ENCODE assay signal across 23 mouse cellular contexts in genomic region chr3:97730131-97730530, GRCm38 (mm10). TPM values are rescaled to one million over a fixed set of nuclear protein-coding genes. Genes with fewer than 3 reads are reported as not detected.
DNase-seq lines count a peak whose midpoint lies in the region; ATAC-seq and TF ChIP-seq lines count a peak whose summit lies in the region.
"Had no signal": no experiment of that assay in that cellular context is flagged by ENCODE, and none has a peak within 500 bp of the region (broad histone marks: within the 10 kb centered on the region; RNA-seq: fewer than 3 reads in every experiment).

No protein-coding gene starts in this region.

- DNase-seq in forebrain, embryonic 11.5 days (ENCODE audit: low spot score) = no peak
- DNase-seq in layer of hippocampus, adult 2 months (ENCODE audit: low spot score in 2 of 2) = no peak
- no peak for DNase-seq in layer of hippocampus, postnatal 36 days
- peak; percentile 41 for DNase-seq in adrenal gland, postnatal 25 days
- peak; percentile 53 to 56 for DNase-seq in gastrocnemius, postnatal 36 days
- DNase-seq: cerebellum, adult 9-11 months; kidney, postnatal 10 days; liver, postnatal 0 days; right cerebral cortex, postnatal 25 days had no signal

- peak overlapping the region; percentile 21; the same call in 1 of the 2 replicates for H3K9ac ChIP-seq in forebrain, embryonic 11.5 days (ENCODE audit: low read length)
- H3K9ac ChIP-seq in forebrain, embryonic 15.5 days (replicated peaks) = no peak overlapping the region
- no peak overlapping the region for H3K9ac ChIP-seq in liver, embryonic 12.5 days
- H3K9ac ChIP-seq: limb, embryonic 12.5 days; liver, postnatal 0 days had no signal

- no peak for ATAC-seq in forebrain, embryonic 11.5 days (replicated peaks; ENCODE audit: low FRiP score)
- no peak for ATAC-seq in forebrain, embryonic 15.5 days (replicated peaks)
- ATAC-seq in megakaryocyte-erythroid progenitor cell, adult 5-6 weeks (replicated peaks; ENCODE audit: low FRiP score, low TSS enrichment, poor library complexity, severe bottlenecking) = no peak
- no peak for ATAC-seq in liver, embryonic 12.5 days
- ATAC-seq: inflammation-experienced regulatory T-cells, adult 6 months; liver, postnatal 0 days; midbrain, embryonic 16.5 days had no signal

- intact Hi-C loops in gastrocnemius, postnatal 36 days (cut with DNase I) = no loop called here

- no peaks in the 10 kb centered on the region for H3K27me3 ChIP-seq in forebrain, embryonic 11.5 days (ENCODE audit: control insufficient read depth, insufficient read depth, low read length)
- no peaks in the 10 kb centered on the region for H3K27me3 ChIP-seq in forebrain, embryonic 15.5 days
- no peaks in the 10 kb centered on the region for H3K27me3 ChIP-seq in liver, embryonic 12.5 days (replicated peaks)
- H3K27me3 ChIP-seq: limb, embryonic 12.5 days had no signal

- H3K4me3 ChIP-seq in forebrain, embryonic 11.5 days (ENCODE audit: low read depth, low read length) = no peak overlapping the region
- H3K4me3 ChIP-seq in forebrain, embryonic 15.5 days = no peak overlapping the region
- no peak overlapping the region for H3K4me3 ChIP-seq in layer of hippocampus, adult 2 months
- H3K4me3 ChIP-seq in liver, embryonic 12.5 days = no peak overlapping the region
- H3K4me3 ChIP-seq: limb, embryonic 12.5 days had no signal

- no peaks in the 10 kb centered on the region for H3K9me3 ChIP-seq in forebrain, embryonic 11.5 days (ENCODE audit: control insufficient read depth, low read length)
- H3K9me3 ChIP-seq in forebrain, embryonic 15.5 days = no peaks in the 10 kb centered on the region
- no peaks in the 10 kb centered on the region for H3K9me3 ChIP-seq in liver, embryonic 12.5 days (replicated peaks)
- H3K9me3 ChIP-seq: limb, embryonic 12.5 days had no signal

- H3K4me1 ChIP-seq in forebrain, embryonic 11.5 days (replicated peaks; ENCODE audit: control insufficient read depth, insufficient read depth, low read length) = no peaks in the 10 kb centered on the region
- no peaks in the 10 kb centered on the region for H3K4me1 ChIP-seq in forebrain, embryonic 15.5 days
- no peaks in the 10 kb centered on the region for H3K4me1 ChIP-seq in liver, embryonic 12.5 days
- H3K4me1 ChIP-seq: limb, embryonic 12.5 days had no signal

- 54% methylated on average over 3 of the region's 3 CpGs for WGBS in forebrain, embryonic 11.5 days
- 41% methylated on average over 3 of the region's 3 CpGs for WGBS in forebrain, embryonic 15.5 days
- WGBS in liver, embryonic 12.5 days (ENCODE audit: insufficient replicate concordance) = 64% methylated on average over 3 of the region's 3 CpGs

- H3K27ac ChIP-seq in forebrain, embryonic 11.5 days (ENCODE audit: low read depth, low read length) = no peak overlapping the region
- no peak overlapping the region for H3K27ac ChIP-seq in forebrain, embryonic 15.5 days (replicated peaks)
- H3K27ac ChIP-seq in layer of hippocampus, adult 2 months = peak overlapping the region; percentile 7; the same call in 1 of the 2 replicates
- no peak overlapping the region for H3K27ac ChIP-seq in liver, embryonic 12.5 days
- H3K27ac ChIP-seq: limb, embryonic 12.5 days; macrophage had no signal

- H3K36me3 ChIP-seq in forebrain, embryonic 11.5 days (ENCODE audit: control insufficient read depth, insufficient read depth, low read length) = no peaks in the 10 kb centered on the region
- no peaks in the 10 kb centered on the region for H3K36me3 ChIP-seq in forebrain, embryonic 15.5 days
- H3K36me3 ChIP-seq in liver, embryonic 12.5 days = no peaks in the 10 kb centered on the region
- H3K36me3 ChIP-seq: limb, embryonic 12.5 days had no signal

- TF ChIP-seq CTCF in layer of hippocampus, adult 2 months (conservative IDR thresholded peaks at IDR 0.05) = no peak

- no peak overlapping the region for H3K4me2 ChIP-seq in forebrain, embryonic 11.5 days (ENCODE audit: low read depth, low read length, severe bottlenecking)
- no peak overlapping the region for H3K4me2 ChIP-seq in forebrain, embryonic 15.5 days (replicated peaks)
- no peak overlapping the region for H3K4me2 ChIP-seq in liver, embryonic 12.5 days
- H3K4me2 ChIP-seq: limb, embryonic 12.5 days had no signal

RNA-seq across cellular contexts. Expression of gene Gm17651, which starts 55.6 kb away (rescaled TPM):
- polyA plus RNA-seq in forebrain, embryonic 11.5 days (2014; fragmentation: Nextera tagmentation; extraction: Ambion mirVana) = not detected in 2 replicates
- not detected in 2 replicates for polyA plus RNA-seq in forebrain, embryonic 15.5 days (2015; fragmentation: Nextera tagmentation; extraction: Ambion mirVana)
- total RNA-seq in layer of hippocampus, adult 2 months (2021) = not detected
- not detected for total RNA-seq in layer of hippocampus, postnatal 36 days (2021)
- total RNA-seq in adrenal gland, postnatal 25 days (2021) = not detected in 2 replicates
- total RNA-seq in gastrocnemius, postnatal 36 days (2021) = not detected
- not detected in 2 replicates for total RNA-seq in megakaryocyte-erythroid progenitor cell, adult 5-6 weeks (2014; fragmentation: Nextera tagmentation)
- not detected in 2 replicates for total RNA-seq in megakaryocyte-erythroid progenitor cell, adult 5-6 weeks (2017)
- polyA plus RNA-seq in liver, embryonic 12.5 days (2016; fragmentation: Nextera tagmentation; extraction: Ambion mirVana) = not detected in 2 replicates
- total RNA-seq: ES-E14; gastrocnemius, postnatal 4 days; heart, postnatal 36 days; layer of hippocampus, postnatal 25 days had no signal
- polyA plus RNA-seq: embryonic facial prominence, embryonic 11.5 days; inflammation-experienced regulatory T-cells, adult 6 months; limb, embryonic 12.5 days; liver, postnatal 0 days; macrophage; midbrain, embryonic 16.5 days; neural tube, embryonic 14.5 days; thymus, postnatal 0 days had no signal

Comparison
In these comparisons a context has a peak if more than half of its experiments do, and no peak if none do; other contexts are left out.
1. DNase-seq: peak in adrenal gland, postnatal 25 days (single experiment) and gastrocnemius, postnatal 36 days (2 of 2); none in forebrain, embryonic 11.5 days (single experiment), layer of hippocampus, adult 2 months (0 of 2) and layer of hippocampus, postnatal 36 days (0 of 2).